Mouse (Mus musculus) limb, embryonic 14.5 days (tissue): Measurements from ENCODE around the gene Acsf2. TPM values are rescaled to one million over a fixed set of nuclear protein-coding genes. Genes with fewer than 3 reads are reported as not detected.

ENCODE experiments used
- ATAC-seq: fragments of 200-750 bp; cut with Nextera tagmentation; 2 replicates; pipeline ENCODE4 v1.8.0; 2017; ENCODE audit warnings: low read depth, moderate number of reproducible peaks, moderate TSS enrichment; ENCODE audit not compliant: low FRiP score
- DNase-seq: peaks from one replicate; pipeline ENCODE4 v3.0.0-alpha.2; 2015; ENCODE audit warnings: low spot score
- H3K27ac ChIP-seq: fragments of 300-500 bp; sonication (generic); replicated peaks from 2 replicates; pipeline ENCODE4 v1.5.1; 2014; ENCODE audit warnings: low read depth, mild to moderate bottlenecking, low read length, moderate library complexity, mixed read lengths
- H3K27me3 ChIP-seq: fragments of 300-500 bp; sonication (generic); 2 replicates; pipeline ENCODE4 v1.6.1; 2014; ENCODE audit warnings: low read length, mixed read lengths; ENCODE audit not compliant: control insufficient read depth, insufficient read depth
- H3K36me3 ChIP-seq: fragments of 300-500 bp; sonication (generic); 2 replicates; pipeline ENCODE4 v1.6.1; 2014; ENCODE audit warnings: mild to moderate bottlenecking, low read length, moderate library complexity, mixed read lengths; ENCODE audit not compliant: control insufficient read depth, insufficient read depth
- H3K4me1 ChIP-seq: fragments of 300-500 bp; sonication (generic); 2 replicates; pipeline ENCODE4 v1.6.1; 2014; ENCODE audit warnings: antibody characterized with exemption, low read length, mixed read lengths; ENCODE audit not compliant: control insufficient read depth, insufficient read depth
- H3K4me2 ChIP-seq: fragments of 300-500 bp; sonication (generic); replicated peaks from 2 replicates; pipeline ENCODE4 v1.6.1; 2014; ENCODE audit warnings: low read depth, mild to moderate bottlenecking, low read length, moderate library complexity; ENCODE audit not compliant: severe bottlenecking
- H3K4me3 ChIP-seq: fragments of 300-500 bp; sonication (generic); replicated peaks from 2 replicates; pipeline ENCODE4 v1.5.1; 2014; ENCODE audit warnings: low read length
- H3K9ac ChIP-seq: fragments of 300-500 bp; sonication (generic); 2 replicates; pipeline ENCODE4 v1.6.1; 2014; ENCODE audit warnings: mild to moderate bottlenecking, low read depth, low read length, moderate library complexity; ENCODE audit not compliant: severe bottlenecking
- H3K9me3 ChIP-seq: fragments of 300-500 bp; sonication (generic); 2 replicates; pipeline ENCODE4 v1.6.1; 2016; ENCODE audit warnings: low read length; ENCODE audit not compliant: control insufficient read depth
- POLR2A ChIP-seq: fragments of 200-500 bp; IDR thresholded peaks from 2 replicates; pipeline ENCODE4 v1.8.0; 2012; ENCODE audit warnings: inconsistent platforms, mild to moderate bottlenecking, moderate library complexity, borderline replicate concordance; ENCODE audit not compliant: insufficient read depth, insufficient read length; ENCODE audit errors: extremely low read depth
- WGBS: fragments of 180-500 bp; shearing (Covaris S2); extraction: QIAGEN DNeasy Blood & Tissue Kit; methylation state at CpG from one replicate; pipeline ENCODE4 v1.1.7; 2014; 5-methylcytosine and 5-hydroxymethylcytosine counted together
- polyA plus RNA-seq, 2 experiments: library from polyadenylated mRNA; depleted of rRNA in 1 of 2; stranded (reverse) in 1 of 2; unstranded in 1 of 2; fragments of >200 nt; fragmentation: Nextera tagmentation in 1 of 2; extraction: Ambion mirVana in 1 of 2; gene quantifications; 2 replicates each; pipeline versions ENCODE4 v1.2.1 to v1.2.3; 2012 to 2014

The Acsf2 gene
- polyA plus RNA-seq, 2 experiments, result 9.5 to 36.3 TPM

GRCm38 (mm10) chr11:94614603-94615002 is 12.9 kb upstream of the Acsf2 start:
- no peak overlapping the region for H3K27ac ChIP-seq
- 80% methylated on average over 4 of the region's 4 CpGs for WGBS
- DNase-seq (no peak), ATAC-seq (no peak)
- no peak for TF ChIP-seq POLR2A
- no peaks in the 10 kb centered on the region for H3K9me3 ChIP-seq
- H3K9ac ChIP-seq, result no peak overlapping the region
- no peak overlapping the region for H3K4me2 ChIP-seq
- H3K36me3 ChIP-seq, result no peaks in the 10 kb centered on the region
- H3K27me3 ChIP-seq, result no peaks in the 10 kb centered on the region
- H3K4me1 ChIP-seq, result no peaks in the 10 kb centered on the region
- no peak overlapping the region for H3K4me3 ChIP-seq

GRCm38 (mm10) chr11:94610744-94611740 is 9.4 kb upstream of the Acsf2 start:
- ATAC-seq (no peak), DNase-seq (no peak)
- TF ChIP-seq POLR2A, result no peak
- no peak overlapping the region for H3K27ac ChIP-seq
- no peaks in the 10 kb centered on the region for H3K27me3 ChIP-seq
- WGBS, result 48% methylated on average over 4 of the region's 4 CpGs
- no peaks in the 10 kb centered on the region for H3K36me3 ChIP-seq
- no peak overlapping the region for H3K4me2 ChIP-seq
- no peak overlapping the region for H3K4me3 ChIP-seq
- H3K9ac ChIP-seq, result no peak overlapping the region
- H3K4me1 ChIP-seq, result no peaks in the 10 kb centered on the region
- H3K9me3 ChIP-seq, result no peaks in the 10 kb centered on the region

GRCm38 (mm10) chr11:94602356-94602955 is 785 bp upstream of the Acsf2 start:
- no peaks in the 10 kb centered on the region for H3K27me3 ChIP-seq
- H3K4me3 ChIP-seq, result peak overlapping the region; percentile 36
- peaks cover 6% of the 10 kb centered on the region for H3K4me1 ChIP-seq
- no peak for TF ChIP-seq POLR2A
- 0 out of 2 replicates have a peak, but pooled peaks have one; percentile 4 for ATAC-seq
- no peaks in the 10 kb centered on the region for H3K9me3 ChIP-seq
- no peak overlapping the region for H3K27ac ChIP-seq
- H3K4me2 ChIP-seq, result peak overlapping the region; percentile 53
- 64% methylated on average over 11 of the region's 11 CpGs for WGBS
- peak overlapping the region; percentile 56 for H3K9ac ChIP-seq
- no peak for DNase-seq
- H3K36me3 ChIP-seq, result no peaks in the 10 kb centered on the region

- ATAC-seq (no peak), DNase-seq (no peak)
- 89% methylated on average over 7 of the region's 7 CpGs for WGBS
- H3K4me1 ChIP-seq, result peaks cover 6% of the 10 kb centered on the region
- no peak overlapping the region for H3K9ac ChIP-seq
- H3K9me3 ChIP-seq, result no peaks in the 10 kb centered on the region
- H3K4me3 ChIP-seq, result no peak overlapping the region
- H3K27me3 ChIP-seq, result no peaks in the 10 kb centered on the region
- no peak for TF ChIP-seq POLR2A
- no peaks in the 10 kb centered on the region; the same call in 1 of the 2 replicates for H3K36me3 ChIP-seq
- no peak overlapping the region for H3K27ac ChIP-seq
- peak overlapping the region; percentile 53 for H3K4me2 ChIP-seq
These were observed 1.2 kb downstream of the Acsf2 start for GRCm38 (mm10) chr11:94600447-94600846.

GRCm38 (mm10) chr11:94598437-94599120 is 3.1 kb downstream of the Acsf2 start:
- ATAC-seq, result no peak
- WGBS, result 68% methylated on average over 6 of the region's 6 CpGs

More at GRCm38 (mm10) chr11:94598437-94599120, 3.1 kb downstream of the Acsf2 start:
- Histone ChIP-seq H3K27ac (no peak overlapping the region), H3K27me3 (no peaks in the 10 kb centered on the region), H3K36me3 (no peaks in the 10 kb centered on the region; the same call in 1 of the 2 replicates), H3K4me1 (peaks cover 6% of the 10 kb centered on the region), H3K9me3 (no peaks in the 10 kb centered on the region), H3K4me2 (no peak overlapping the region), H3K9ac (no peak overlapping the region), H3K4me3 (no peak overlapping the region)
- TF ChIP-seq POLR2A, result no peak
- no peak for DNase-seq
